Mouse (Mus musculus): Measurements from ENCODE around the gene Phlda1.

DNA sequence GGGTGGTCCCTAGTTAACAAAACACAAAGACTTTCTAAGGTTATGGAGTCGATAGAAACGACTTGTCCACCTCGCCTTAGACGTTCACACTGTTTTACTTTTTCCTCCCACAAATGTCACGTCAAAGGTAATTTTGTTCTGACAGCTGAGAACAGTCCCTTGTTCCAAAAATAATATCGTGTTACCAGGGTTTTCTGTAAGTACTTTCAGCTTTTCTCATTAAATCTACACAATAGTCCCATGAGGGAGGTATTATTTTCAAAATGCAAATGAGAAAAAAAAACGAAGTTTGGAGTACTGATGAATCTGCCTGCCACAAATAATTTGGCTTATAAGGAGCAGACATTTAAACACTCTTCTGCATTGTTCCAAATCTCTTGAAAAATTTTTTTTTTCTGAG lies 48.0 kb upstream of the Phlda1 start:
- TF ChIP-seq POLR2A (IDR thresholded peaks at IDR 0.05; ENCODE audit: extremely low read depth, insufficient read depth, low read length) (no peak), CTCF (IDR thresholded peaks at IDR 0.05; ENCODE audit: extremely low read depth, insufficient read depth, low read length) (no peak)
